ENCODE assay signal across 10 mouse cellular contexts in the genomic region with DNA sequence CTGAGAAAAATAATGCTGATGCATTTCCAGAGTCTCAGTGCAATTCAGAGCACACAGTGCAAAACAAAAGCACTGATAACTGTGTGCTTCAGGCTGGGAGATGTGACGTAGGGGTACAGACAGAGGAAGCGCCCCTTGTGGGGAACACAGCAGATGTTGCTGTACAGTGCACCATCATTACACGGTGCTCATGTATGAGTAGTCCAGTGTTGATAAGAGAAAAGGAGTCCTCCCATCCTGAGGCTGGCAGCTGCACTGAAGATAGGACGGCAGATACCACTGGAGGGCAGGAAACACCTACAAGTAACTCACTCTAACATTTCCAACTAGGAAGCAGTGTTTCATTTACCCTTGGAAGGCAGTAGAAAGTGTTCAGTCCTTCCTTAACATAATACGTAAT.
DNase-seq lines count a peak whose midpoint lies in the region; ATAC-seq lines count a peak whose summit lies in the region.
"Had no signal": no experiment of that assay in that cellular context is flagged by ENCODE, and none has a peak within 500 bp of the region (broad histone marks: within the 10 kb centered on the region; RNA-seq: fewer than 3 reads in every experiment).

No protein-coding gene starts in this region.

- 70% methylated on average over 5 of the region's 5 CpGs for WGBS in kidney, embryonic 15.5 days
- WGBS in liver, embryonic 16.5 days (ENCODE audit: insufficient replicate concordance), result 26% methylated on average over 5 of the region's 5 CpGs

- H3K4me3 ChIP-seq in kidney, embryonic 15.5 days (replicated peaks), result no peak overlapping the region
- no peak overlapping the region for H3K4me3 ChIP-seq in liver, embryonic 16.5 days (ENCODE audit: low read depth, low read length)
- H3K4me3 ChIP-seq: embryonic facial prominence, embryonic 10.5 days; heart, embryonic 13.5 days; myocyte had no signal

- no peaks in the 10 kb centered on the region for H3K36me3 ChIP-seq in kidney, embryonic 15.5 days
- H3K36me3 ChIP-seq in liver, embryonic 16.5 days (ENCODE audit: control insufficient read depth, insufficient read depth), result no peaks in the 10 kb centered on the region
- H3K36me3 ChIP-seq: embryonic facial prominence, embryonic 10.5 days; heart, embryonic 13.5 days had no signal

- no peaks in the 10 kb centered on the region for H3K4me1 ChIP-seq in kidney, embryonic 15.5 days
- peaks cover 26% of the 10 kb centered on the region for H3K4me1 ChIP-seq in liver, embryonic 16.5 days (ENCODE audit: control insufficient read depth, low read depth, low read length)
- H3K4me1 ChIP-seq: embryonic facial prominence, embryonic 10.5 days; heart, embryonic 13.5 days had no signal

- no peak overlapping the region for H3K27ac ChIP-seq in kidney, embryonic 15.5 days
- H3K27ac ChIP-seq in liver, embryonic 16.5 days (ENCODE audit: low read length), result peak overlapping the region; percentile 55
- H3K27ac ChIP-seq: embryonic facial prominence, embryonic 10.5 days; heart, embryonic 13.5 days had no signal

- H3K4me2 ChIP-seq in kidney, embryonic 15.5 days, result no peak overlapping the region
- H3K4me2 ChIP-seq in liver, embryonic 16.5 days (ENCODE audit: low read depth, low read length), result no peak overlapping the region
- H3K4me2 ChIP-seq: heart, embryonic 13.5 days had no signal

- DNase-seq in kidney, adult 8-10 months, result no peak
- DNase-seq in brain, embryonic 18.5 days (ENCODE audit: low read depth, low spot score), result peak; percentile 6
- no peak for DNase-seq in adrenal gland, postnatal 25 days

- H3K27me3 ChIP-seq in kidney, embryonic 15.5 days, result no peaks in the 10 kb centered on the region
- no peaks in the 10 kb centered on the region for H3K27me3 ChIP-seq in liver, embryonic 16.5 days (ENCODE audit: control insufficient read depth, insufficient read depth, low read depth, low read length)
- H3K27me3 ChIP-seq: heart, embryonic 13.5 days had no signal

- peak; percentile 66; the same call in 1 of the 2 replicates for ATAC-seq in kidney, embryonic 15.5 days (replicated peaks; ENCODE audit: low FRiP score)
- peak; percentile 93 for ATAC-seq in erythroid progenitor cell, adult 5-6 weeks (replicated peaks; ENCODE audit: low FRiP score, poor library complexity, severe bottlenecking)
- peak; percentile 97 for ATAC-seq in liver, embryonic 16.5 days (ENCODE audit: low read depth)
- no peak for ATAC-seq in CD4-positive, CD25-positive, alpha-beta regulatory T cell, adult 4 months

- H3K9me3 ChIP-seq in kidney, embryonic 15.5 days (replicated peaks), result no peaks in the 10 kb centered on the region
- H3K9me3 ChIP-seq in liver, embryonic 16.5 days (replicated peaks; ENCODE audit: control insufficient read depth, low read length), result no peaks in the 10 kb centered on the region
- H3K9me3 ChIP-seq: embryonic facial prominence, embryonic 10.5 days; heart, embryonic 13.5 days had no signal

- H3K9ac ChIP-seq in kidney, embryonic 15.5 days, result no peak overlapping the region
- no peak overlapping the region for H3K9ac ChIP-seq in liver, embryonic 16.5 days (ENCODE audit: low read depth, low read length)
- H3K9ac ChIP-seq: heart, embryonic 13.5 days had no signal
